Mouse (Mus musculus) cerebellum, adult 11-12 months (tissue): ENCODE data around the gene Mfsd4a.
A peak's percentile ranks its signal among the peaks of the same experiment; 100 is the strongest.

Experiments
- DNase-seq: peaks from one replicate; pipeline ENCODE4 v3.0.0; 2022

The Mfsd4a gene

GRCm38 (mm10) chr1:132011785-132012184 is 56.1 kb downstream of the Mfsd4a start:
- no peak for DNase-seq

DNA sequence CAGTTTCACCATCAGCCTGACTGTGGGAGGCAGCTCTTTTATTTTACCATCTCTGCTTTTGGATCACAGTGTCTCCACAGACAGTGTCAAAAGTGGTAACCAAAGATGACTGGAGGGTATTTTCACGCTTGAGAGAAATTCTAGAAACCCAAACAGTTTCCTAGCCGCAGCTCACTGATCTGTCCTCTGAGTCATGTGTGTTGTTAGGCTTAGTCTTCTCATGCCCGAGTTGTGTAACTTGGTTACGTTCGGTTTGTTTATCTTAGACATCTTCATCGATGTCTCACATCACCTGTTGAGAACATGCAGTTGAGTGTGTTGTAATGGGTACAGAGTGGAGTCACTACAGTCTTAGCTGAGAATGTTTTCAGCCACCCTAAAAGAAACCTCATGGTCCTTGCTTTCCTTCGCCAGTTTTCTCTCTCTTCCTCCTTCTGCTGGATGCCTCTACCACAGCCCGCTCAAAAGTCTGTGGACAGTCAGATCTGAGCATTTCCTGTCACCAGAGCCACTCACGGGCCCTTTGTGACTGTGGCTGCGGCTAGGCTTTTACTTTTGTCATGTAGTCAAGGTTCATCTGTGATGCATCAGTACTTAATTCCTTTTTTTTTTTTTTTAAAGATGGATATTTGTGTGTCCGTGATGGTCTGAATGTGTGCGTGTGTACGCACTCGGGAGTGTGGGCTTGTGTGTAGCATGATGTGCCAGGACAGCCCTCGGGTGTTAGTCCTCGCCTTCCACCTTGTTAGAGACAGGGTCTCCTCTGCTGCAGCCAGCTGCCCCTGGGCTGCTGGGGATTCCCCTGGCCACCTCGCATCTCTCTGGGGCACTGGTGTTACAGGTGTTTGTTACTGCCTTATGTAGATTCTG is 57.0 kb downstream of the Mfsd4a start:
- DNase-seq = no peak

- DNase-seq = no peak
These were observed 58.8 kb downstream of the Mfsd4a start for GRCm38 (mm10) chr1:132008881-132009644.

GRCm38 (mm10) chr1:132007828-132008827 is 59.7 kb downstream of the Mfsd4a start:
- peak; percentile 72 for DNase-seq

- peak; percentile 85 for DNase-seq
These were observed 60.5 kb downstream of the Mfsd4a start, which contains the start of gene Elk4 for GRCm38 (mm10) chr1:132007282-132007815. Gene Elk4, plus strand, starts transcription at chr1:132007607.

GRCm38 (mm10) chr1:132006721-132007120 is 61.1 kb downstream of the Mfsd4a start:
- DNase-seq = no peak

- no peak for DNase-seq
These were observed 61.8 kb downstream of the Mfsd4a start for GRCm38 (mm10) chr1:132006046-132006445.

GRCm38 (mm10) chr1:132005466-132005865 is 62.4 kb downstream of the Mfsd4a start:
- DNase-seq = no peak

DNA sequence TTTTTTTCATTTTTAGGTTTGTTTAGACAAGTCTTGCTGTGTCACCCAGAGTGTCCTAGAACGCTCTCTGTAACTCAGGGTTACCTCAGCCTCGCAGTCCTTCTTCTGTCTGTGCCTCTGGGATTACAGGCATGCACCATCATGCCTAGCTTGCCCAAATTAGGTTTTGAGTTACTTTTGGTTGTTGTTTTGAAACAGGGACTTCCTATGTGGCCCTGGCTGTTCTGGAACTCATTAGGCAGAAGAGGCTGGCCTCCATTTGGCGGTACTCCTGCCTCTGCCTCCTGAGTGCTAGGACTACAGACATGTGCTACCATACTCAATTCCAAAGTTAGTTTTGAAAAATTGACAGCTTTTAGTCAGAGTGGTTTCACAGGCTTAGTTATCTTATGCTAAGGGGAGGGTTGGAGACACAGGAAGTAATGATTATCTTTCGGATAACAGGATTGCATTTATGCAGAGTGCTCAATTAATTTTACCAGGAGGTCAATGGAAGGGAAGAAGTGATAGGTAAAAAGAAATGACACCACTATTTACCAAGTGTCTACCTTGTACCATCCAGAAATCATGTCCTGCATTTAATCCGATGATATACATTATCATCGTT is 63.2 kb downstream of the Mfsd4a start:
- no peak for DNase-seq

- no peak for DNase-seq
These were observed 64.0 kb downstream of the Mfsd4a start for GRCm38 (mm10) chr1:132003817-132004216.

DNA sequence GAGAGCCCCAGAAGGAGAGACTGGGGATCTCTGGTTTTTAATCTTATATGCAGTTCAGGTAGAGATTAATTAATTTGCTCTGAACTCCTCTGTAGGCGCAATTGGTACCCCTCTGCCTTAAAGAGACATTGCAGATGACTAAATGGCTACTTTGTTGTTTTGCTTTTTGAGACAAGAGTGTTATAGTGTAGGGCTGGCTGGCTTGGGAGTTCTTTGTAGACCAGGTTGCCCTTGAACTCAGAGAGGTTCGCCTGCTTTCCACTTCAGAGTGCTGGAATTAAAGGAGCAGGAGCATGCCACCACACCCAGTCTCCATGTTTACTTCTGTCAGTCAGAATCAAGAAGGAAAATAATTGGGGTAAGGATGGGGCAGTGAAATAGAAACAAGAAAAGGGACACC is 64.8 kb downstream of the Mfsd4a start:
- DNase-seq = no peak

DNA sequence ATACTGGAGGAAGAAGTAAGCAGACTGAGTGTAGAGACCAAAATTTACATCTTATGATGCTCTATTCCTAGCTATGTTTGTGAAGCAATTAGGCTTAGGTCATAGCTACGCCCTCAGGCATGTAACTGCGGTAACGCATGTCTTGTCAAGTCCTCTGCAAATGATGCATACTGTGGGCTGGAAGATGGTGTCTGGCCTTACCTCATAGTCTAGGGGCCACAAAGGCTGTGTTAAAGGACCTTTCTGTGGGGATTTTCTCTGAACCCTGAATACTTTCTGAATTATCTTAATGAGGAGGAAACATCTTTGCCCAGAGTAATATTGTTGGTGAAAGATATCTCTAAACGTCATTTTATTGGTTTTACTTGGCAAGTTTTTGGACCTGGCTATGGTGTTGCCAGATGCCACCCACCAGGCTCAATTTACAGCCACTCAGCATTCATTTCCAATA is 66.0 kb downstream of the Mfsd4a start:
- no peak for DNase-seq

DNA sequence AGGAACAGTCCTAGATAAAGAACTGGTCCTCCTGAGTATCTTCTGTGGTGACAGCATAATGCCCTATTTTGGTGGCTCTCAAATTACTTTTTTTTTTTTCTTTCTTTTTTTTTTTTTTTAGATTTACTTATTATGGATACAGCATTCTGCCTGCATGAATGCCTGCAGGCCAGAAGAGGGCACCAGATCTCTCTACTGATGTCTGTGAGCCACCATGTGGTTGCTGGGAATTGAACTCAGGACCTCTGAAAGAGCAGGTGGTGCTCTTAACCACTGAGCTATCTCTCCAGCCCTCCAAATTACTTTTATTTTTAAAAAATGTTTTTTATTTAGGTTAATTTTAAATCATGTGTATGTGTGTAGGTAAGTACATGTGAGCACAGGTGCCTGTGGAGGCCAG is 67.4 kb downstream of the Mfsd4a start:
- no peak for DNase-seq

DNA sequence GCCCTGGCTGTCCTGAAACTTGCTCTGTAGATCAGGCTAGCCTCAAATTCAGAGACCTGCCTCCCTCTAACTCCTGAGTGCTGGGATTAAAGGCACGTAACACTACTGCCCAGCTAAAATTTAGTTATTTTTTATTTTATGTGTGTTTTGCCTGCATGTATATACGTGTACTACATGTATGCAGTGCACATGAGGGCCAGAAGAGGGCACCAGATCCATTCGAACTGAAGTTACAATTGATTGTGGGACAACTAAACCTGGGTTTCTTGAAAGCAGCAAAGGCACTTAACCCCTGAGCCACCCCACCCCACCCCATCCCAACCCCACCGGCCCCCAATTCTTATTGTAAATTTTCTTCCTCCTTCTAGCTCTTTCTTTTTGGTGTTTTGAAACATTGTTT is 72.8 kb downstream of the Mfsd4a start:
- DNase-seq = peak; percentile 26

DNA sequence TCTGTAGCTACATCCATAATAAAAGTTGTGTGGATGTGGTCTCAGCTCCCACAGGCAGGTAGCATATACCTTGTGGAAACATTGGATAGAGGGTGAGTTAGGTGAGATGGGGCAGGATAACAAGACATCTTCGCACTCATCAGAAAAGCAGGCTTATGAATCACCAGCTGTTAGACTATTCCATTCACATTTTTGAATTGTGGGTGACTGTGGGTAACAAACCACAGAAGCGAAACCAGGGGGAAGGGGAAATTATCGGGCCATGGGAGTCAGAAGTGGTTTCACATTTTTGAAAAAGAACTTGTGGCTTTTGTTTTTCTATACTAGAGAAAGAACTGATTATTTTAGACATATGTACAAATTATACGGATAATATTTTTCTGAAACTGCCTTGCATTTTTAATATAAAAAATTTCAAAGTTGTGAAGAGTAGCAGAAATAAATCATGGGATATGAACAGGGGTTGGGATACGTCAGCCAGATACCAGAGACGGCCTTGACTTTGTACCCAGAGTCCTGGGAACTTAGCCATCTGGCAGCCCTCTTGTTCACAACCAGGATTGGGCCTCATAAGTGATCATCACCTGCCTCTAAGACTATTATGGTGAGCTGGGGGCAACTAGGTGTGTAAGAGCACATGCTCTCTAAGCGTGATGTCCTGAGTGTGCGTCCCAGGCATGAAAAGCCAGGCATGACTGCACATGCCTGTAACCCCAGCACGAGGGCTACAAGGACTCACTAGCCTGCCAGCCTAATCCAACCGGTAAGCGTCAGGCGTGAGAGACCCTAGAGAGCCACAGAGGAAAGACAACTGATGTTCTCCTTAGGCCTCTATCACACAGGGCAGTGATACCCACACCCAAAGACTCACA is 74.5 kb downstream of the Mfsd4a start:
- no peak for DNase-seq

DNA sequence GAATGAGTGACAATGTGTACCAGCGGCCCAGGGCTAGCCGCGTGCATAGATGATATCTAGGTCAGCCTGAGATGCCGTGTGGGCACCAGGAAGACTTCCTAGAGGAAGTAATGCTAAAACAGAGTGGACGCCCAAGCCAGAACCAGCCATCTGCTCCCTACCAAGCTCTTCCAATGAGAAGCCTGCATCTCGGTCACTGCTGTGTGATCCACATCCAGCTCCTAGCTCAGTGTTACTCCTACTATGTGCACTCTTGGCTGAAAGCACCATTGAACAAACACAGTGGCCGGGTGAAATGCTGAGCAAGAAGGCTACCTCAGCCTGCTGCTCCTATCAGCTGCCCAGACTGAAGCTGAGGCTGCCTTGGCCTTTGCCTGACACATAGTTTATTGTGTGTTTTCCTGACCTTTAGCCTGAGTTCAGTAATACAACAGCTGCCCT is 75.3 kb downstream of the Mfsd4a start:
- peak; percentile 63 for DNase-seq

GRCm38 (mm10) chr1:131990083-131990760 is 77.6 kb downstream of the Mfsd4a start:
- DNase-seq = no peak

- no peak for DNase-seq
These were observed 78.4 kb downstream of the Mfsd4a start for GRCm38 (mm10) chr1:131989476-131989875.

DNA sequence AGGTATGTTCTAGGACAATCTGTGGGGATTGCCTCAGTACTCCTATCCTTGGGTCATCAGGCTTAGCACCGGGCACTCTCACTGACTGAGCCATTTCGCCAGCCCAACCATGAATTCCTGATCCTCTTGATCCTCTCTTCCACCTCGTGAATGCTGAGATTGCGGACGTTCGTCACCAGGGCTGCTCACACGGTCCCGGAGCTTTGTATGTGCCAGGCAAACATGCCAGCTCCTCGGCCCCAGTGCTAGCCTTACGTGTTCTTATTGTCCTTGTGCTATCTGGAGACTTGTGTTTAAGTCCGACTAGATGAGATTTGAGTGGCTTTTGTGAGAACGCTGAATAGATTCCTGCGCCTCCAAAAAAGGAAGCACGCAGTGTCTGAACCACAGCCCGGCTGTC is 80.4 kb downstream of the Mfsd4a start:
- no peak for DNase-seq

GRCm38 (mm10) chr1:131983806-131984205 is 84.1 kb downstream of the Mfsd4a start:
- no peak for DNase-seq
